Mouse (Mus musculus): ENCODE results near the gene Csf3r. TPM values are rescaled to one million over a fixed set of nuclear protein-coding genes. Genes with fewer than 3 reads are reported as not detected.

Csf3r gene
- polyA plus RNA-seq, 1 experiment = 42.3 TPM

DNA sequence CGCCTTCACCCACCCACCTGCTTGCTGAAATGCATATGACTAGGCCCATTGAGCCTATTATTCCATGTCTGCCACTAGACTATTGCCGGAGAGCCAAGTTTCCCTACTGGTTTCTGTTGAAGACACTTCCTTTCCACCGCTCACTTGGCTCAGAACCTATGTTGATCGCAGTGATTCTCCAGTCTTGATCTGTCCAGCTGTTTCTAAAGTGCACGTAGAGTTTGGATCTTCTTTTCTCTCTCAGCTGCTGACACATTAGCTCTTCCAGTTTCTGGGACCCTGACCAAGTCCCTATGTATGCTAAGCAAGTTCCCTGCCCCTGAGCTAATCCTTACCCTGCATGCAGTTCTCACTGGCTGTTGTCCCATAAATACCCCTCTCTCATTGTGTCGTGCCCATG is 53.5 kb downstream of the Csf3r start:
- TF ChIP-seq FLI1 (IDR thresholded peaks at IDR 0.05; ENCODE audit: low read length) (no peak), GATA1 (IDR thresholded peaks at IDR 0.05; ENCODE audit: borderline replicate concordance, low read length) (no peak)

DNA sequence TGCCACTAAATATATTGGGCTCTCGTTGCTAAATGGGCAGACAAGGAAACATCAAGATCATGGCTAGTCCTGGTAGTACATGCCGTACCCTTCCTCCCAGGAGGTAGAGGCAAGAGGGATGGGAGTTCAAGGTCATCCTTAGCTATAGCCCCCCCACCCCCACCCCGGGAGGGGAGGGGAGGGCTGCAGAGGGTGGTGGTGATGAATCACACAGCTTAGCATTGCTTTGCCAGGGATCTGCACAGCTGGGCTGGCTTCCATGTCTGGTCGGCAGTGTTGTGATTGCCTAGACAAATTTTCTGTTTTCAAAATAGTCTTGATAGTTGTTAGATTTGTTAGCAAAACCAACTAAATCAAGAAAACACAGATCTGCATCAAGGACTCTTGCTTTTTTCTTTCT is 54.9 kb downstream of the Csf3r start:
- peaks cover 30% of the 10 kb centered on the region for H3K27me3 ChIP-seq (replicated peaks)
- peaks cover 18% of the 10 kb centered on the region for H3K4me1 ChIP-seq
- H3K36me3 ChIP-seq (replicated peaks; ENCODE audit: low read length) = no peaks in the 10 kb centered on the region
- peaks cover 15% of the 10 kb centered on the region for H3K9me3 ChIP-seq
- H3K4me3 ChIP-seq (replicated peaks) = no peak overlapping the region
- TF ChIP-seq GATA1 (IDR thresholded peaks at IDR 0.05; ENCODE audit: borderline replicate concordance, low read length) (no peak), FLI1 (IDR thresholded peaks at IDR 0.05; ENCODE audit: low read length) (no peak)

More for the DNA sequence above, 53.5 kb downstream of the Csf3r start:
- Histone ChIP-seq H3K4me3 (replicated peaks) (no peak overlapping the region), H3K4me1 (peaks cover 4% of the 10 kb centered on the region), H3K9me3 (peaks cover 15% of the 10 kb centered on the region), H3K36me3 (replicated peaks; ENCODE audit: low read length) (no peaks in the 10 kb centered on the region), H3K27me3 (replicated peaks) (peaks cover 39% of the 10 kb centered on the region)

DNA sequence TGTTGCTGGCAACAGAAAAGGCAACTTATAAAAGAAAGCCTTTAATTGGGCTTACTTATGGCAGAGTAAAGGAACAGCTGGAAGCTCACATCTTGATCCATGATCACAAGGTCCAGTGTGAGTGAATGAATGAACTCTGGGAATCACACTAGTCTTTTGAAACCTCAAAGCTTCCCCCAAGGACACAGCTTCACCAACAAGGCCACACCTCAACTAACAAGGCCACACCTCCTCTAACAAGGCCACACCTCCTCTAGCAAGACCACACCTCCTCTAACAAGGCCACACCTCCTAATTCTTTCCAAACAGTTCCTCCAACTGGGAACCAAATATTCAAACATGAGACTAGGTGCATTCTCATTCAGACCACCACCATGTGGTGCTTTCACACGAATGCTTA is 57.3 kb downstream of the Csf3r start:
- Histone ChIP-seq H3K9me3 (peaks cover 8% of the 10 kb centered on the region), H3K27me3 (replicated peaks) (peaks cover 19% of the 10 kb centered on the region), H3K4me3 (replicated peaks) (no peak overlapping the region), H3K36me3 (replicated peaks; ENCODE audit: low read length) (no peaks in the 10 kb centered on the region), H3K4me1 (peaks cover 24% of the 10 kb centered on the region)
- TF ChIP-seq GATA1 (IDR thresholded peaks at IDR 0.05; ENCODE audit: borderline replicate concordance, low read length) = no peak
- no peak for TF ChIP-seq FLI1 (IDR thresholded peaks at IDR 0.05; ENCODE audit: low read length)

DNA sequence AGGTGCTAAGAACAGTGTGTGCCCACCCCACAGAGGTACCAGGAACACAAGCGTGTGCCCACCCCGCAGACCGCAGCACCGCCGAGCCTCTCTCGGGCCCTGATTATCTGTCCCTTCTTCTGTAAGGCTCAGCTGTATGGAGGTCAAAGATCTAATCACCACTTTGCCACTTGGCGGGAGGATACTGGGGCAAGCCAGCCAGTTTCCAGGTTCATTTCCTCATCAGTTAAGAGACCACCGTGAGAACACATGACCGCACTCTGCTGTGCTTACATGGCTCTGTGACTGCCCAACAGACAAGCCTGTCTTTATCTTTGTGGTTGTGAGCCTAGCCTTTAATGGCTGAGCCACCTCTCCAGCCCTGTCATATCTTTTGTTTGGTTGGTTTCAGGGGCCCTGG is 58.7 kb downstream of the Csf3r start:
- no peak for TF ChIP-seq FLI1 (IDR thresholded peaks at IDR 0.05; ENCODE audit: low read length)
- TF ChIP-seq GATA1 (IDR thresholded peaks at IDR 0.05; ENCODE audit: borderline replicate concordance, low read length) = no peak
- no peaks in the 10 kb centered on the region for H3K36me3 ChIP-seq (replicated peaks; ENCODE audit: low read length)
- no peak overlapping the region for H3K4me3 ChIP-seq (replicated peaks)
- peaks cover 8% of the 10 kb centered on the region for H3K27me3 ChIP-seq (replicated peaks)
- peaks cover 37% of the 10 kb centered on the region for H3K4me1 ChIP-seq
- peaks cover 8% of the 10 kb centered on the region for H3K9me3 ChIP-seq

DNA sequence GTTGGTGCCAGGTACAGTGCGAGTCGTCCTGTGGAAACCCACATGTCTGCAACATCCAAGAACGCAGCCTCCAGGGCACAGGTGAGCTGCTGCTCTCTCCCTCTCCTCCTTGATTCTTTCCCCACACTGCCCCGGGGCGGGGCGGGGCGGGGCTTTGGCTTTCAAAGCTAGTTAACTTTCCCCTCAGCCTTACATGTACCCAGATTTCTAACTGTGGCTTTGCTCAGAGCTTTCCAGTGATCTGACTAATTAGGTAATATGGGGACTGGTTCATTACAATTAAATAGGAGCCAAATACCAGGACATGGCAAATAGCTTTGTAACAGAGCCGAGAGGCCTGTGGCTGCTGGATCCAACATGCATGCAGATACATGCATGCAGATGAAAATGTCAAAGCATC is 60.0 kb downstream of the Csf3r start:
- H3K27me3 ChIP-seq (replicated peaks) = peaks cover 2% of the 10 kb centered on the region
- peaks cover 8% of the 10 kb centered on the region for H3K9me3 ChIP-seq
- H3K36me3 ChIP-seq (replicated peaks; ENCODE audit: low read length) = no peaks in the 10 kb centered on the region
- no peak for TF ChIP-seq GATA1 (IDR thresholded peaks at IDR 0.05; ENCODE audit: borderline replicate concordance, low read length)
- no peak for TF ChIP-seq FLI1 (IDR thresholded peaks at IDR 0.05; ENCODE audit: low read length)
- H3K4me1 ChIP-seq = peaks cover 40% of the 10 kb centered on the region
- H3K4me3 ChIP-seq (replicated peaks) = no peak overlapping the region

DNA sequence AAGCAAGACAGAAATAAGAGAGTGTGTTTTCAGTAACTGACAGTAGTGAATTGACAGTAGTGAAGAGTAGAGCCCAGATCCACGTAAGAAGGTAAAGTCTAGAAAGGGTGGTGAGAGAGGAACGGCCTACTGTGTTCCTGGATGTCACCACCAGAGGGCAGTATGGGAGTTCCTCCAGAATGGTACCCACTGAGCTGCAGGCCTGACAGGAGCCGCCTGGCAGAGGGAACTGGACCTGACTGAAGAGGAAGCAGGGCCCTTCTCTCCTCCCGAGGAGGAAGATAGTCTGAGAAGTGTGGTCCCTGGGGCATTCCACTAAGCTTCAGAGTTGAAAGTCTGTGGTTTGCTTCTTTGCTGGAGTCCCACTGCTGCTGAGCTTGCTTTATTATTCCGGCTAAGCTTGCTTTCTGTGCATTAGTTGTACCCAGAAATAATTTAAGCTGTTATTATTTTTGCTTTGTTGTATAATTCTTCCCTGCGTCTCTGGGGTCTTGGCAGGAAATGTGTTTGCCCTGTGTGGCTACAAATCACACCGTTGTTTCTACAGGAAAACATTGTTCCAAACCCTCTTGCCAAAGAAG is 61.7 kb downstream of the Csf3r start:
- TF ChIP-seq GATA1 (IDR thresholded peaks at IDR 0.05; ENCODE audit: borderline replicate concordance, low read length) (no peak), FLI1 (IDR thresholded peaks at IDR 0.05; ENCODE audit: low read length) (no peak)
- H3K36me3 ChIP-seq (replicated peaks; ENCODE audit: low read length) = no peaks in the 10 kb centered on the region
- no peaks in the 10 kb centered on the region for H3K27me3 ChIP-seq (replicated peaks)
- peaks cover 8% of the 10 kb centered on the region for H3K9me3 ChIP-seq
- peaks cover 48% of the 10 kb centered on the region for H3K4me1 ChIP-seq
- no peak overlapping the region for H3K4me3 ChIP-seq (replicated peaks)

DNA sequence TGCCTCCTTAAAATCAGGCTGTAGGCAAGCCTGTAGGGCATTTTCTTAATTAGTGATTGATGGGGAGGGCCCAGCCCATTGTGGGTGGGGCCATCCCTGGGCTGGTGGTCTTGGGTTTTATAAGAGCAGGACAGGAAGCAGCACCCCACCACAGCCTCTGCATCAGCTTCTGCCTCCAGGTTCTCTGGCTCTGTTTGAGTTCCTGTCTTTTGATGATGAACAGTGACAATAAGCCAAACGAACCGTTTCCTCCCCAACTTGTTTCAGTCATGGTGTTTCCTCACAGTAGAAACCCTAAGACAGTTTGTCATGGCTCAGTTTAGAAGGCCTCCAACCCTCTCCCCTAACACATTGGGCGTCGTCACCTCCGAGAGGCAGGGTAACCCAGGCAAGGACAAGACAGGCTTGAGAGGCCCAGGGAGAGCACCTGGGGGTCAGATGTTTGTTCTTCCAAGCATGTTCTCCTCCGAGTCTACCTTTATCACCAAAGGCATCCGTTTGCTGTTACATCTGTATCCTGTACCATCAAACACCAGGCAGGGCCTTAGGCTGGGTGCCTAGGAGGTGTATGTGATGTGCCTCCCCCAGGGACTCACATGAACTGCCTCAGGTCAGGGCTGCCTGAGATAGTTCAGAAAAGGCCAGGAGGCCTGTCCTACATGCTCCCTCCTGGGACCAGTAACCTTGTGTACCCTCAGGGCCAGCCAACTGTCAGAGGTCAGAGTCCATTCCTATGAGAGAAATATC is 65.9 kb downstream of the Csf3r start:
- H3K27me3 ChIP-seq (replicated peaks) = no peaks in the 10 kb centered on the region
- H3K36me3 ChIP-seq (replicated peaks; ENCODE audit: low read length) = no peaks in the 10 kb centered on the region
- no peak for TF ChIP-seq GATA1 (IDR thresholded peaks at IDR 0.05; ENCODE audit: borderline replicate concordance, low read length)
- TF ChIP-seq FLI1 (IDR thresholded peaks at IDR 0.05; ENCODE audit: low read length) = no peak
- H3K4me1 ChIP-seq = peaks cover 52% of the 10 kb centered on the region
- no peaks in the 10 kb centered on the region for H3K9me3 ChIP-seq
- no peak overlapping the region for H3K4me3 ChIP-seq (replicated peaks)

DNA sequence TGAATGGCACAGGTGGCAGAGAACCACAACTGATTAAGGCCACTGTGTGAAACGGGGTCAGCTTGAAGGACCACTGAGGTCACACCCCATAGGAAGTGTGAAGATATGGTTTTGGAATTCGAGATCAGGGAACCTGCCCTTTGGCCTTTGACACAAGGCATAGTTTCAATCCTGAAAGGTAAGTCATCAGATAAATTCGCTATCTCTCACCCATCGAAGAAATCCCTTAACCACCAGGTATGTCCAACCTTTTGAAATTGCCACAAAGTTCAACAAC is 66.4 kb downstream of the Csf3r start:
- Histone ChIP-seq H3K4me1 (peaks cover 51% of the 10 kb centered on the region), H3K27me3 (replicated peaks) (no peaks in the 10 kb centered on the region), H3K36me3 (replicated peaks; ENCODE audit: low read length) (no peaks in the 10 kb centered on the region), H3K9me3 (no peaks in the 10 kb centered on the region), H3K4me3 (replicated peaks) (no peak overlapping the region)
- TF ChIP-seq GATA1 (IDR thresholded peaks at IDR 0.05; ENCODE audit: borderline replicate concordance, low read length) (no peak), FLI1 (IDR thresholded peaks at IDR 0.05; ENCODE audit: low read length) (no peak)

DNA sequence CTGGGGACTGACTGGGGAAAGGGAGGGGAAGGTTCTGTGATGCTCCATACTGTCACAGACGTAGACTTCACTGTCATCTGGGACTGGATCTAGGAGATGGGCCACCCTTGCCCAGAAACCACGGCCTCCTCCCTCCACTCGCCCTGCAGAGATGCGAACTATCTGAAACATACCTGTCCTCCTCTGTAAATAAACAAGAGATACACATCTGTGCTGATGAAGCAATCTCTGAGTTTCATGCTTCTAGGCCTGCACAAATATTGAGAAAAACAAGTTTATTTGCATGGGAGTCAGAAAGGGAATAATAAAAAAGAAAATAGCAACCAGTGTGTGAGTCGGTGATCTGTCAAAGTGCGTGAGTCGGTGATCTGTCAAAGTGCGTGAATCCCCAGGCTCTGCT is 67.5 kb downstream of the Csf3r start:
- no peak overlapping the region for H3K4me3 ChIP-seq (replicated peaks)
- no peak for TF ChIP-seq FLI1 (IDR thresholded peaks at IDR 0.05; ENCODE audit: low read length)
- TF ChIP-seq GATA1 (IDR thresholded peaks at IDR 0.05; ENCODE audit: borderline replicate concordance, low read length) = no peak
- H3K36me3 ChIP-seq (replicated peaks; ENCODE audit: low read length) = no peaks in the 10 kb centered on the region
- H3K27me3 ChIP-seq (replicated peaks) = no peaks in the 10 kb centered on the region
- H3K4me1 ChIP-seq = peaks cover 44% of the 10 kb centered on the region
- no peaks in the 10 kb centered on the region for H3K9me3 ChIP-seq

Other genes with a start within 250 kb of the Csf3r start
- gene Mrps15, start 22.4 kb downstream of the Csf3r start, polyA plus RNA-seq (2012; ENCODE audit: insufficient read depth, low replicate concordance) = 107 and 153 TPM in 2 replicates
- gene Oscp1, start 34.0 kb downstream of the Csf3r start, polyA plus RNA-seq (2012; ENCODE audit: insufficient read depth, low replicate concordance) = not detected in 2 replicates
- gene Lsm10, start 72.1 kb downstream of the Csf3r start, polyA plus RNA-seq (2012; ENCODE audit: insufficient read depth, low replicate concordance) = 9.2 and 19.0 TPM in 2 replicates
- gene Stk40, start 79.4 kb downstream of the Csf3r start, polyA plus RNA-seq (2012; ENCODE audit: insufficient read depth, low replicate concordance) = 99.5 and 105 TPM in 2 replicates
- gene Eva1b, start 123.2 kb downstream of the Csf3r start, polyA plus RNA-seq (2012; ENCODE audit: insufficient read depth, low replicate concordance) = 18.4 and 56.4 TPM in 2 replicates
- 0.16 and 1.2 TPM in 2 replicates for gene Sh3d21, start 138.9 kb downstream of the Csf3r start, polyA plus RNA-seq (2012; ENCODE audit: insufficient read depth, low replicate concordance)
- 40.8 and 101 TPM in 2 replicates for gene Thrap3, start 178.2 kb downstream of the Csf3r start, polyA plus RNA-seq (2012; ENCODE audit: insufficient read depth, low replicate concordance)
- 90.9 and 105 TPM in 2 replicates for gene Map7d1, start 231.8 kb downstream of the Csf3r start, polyA plus RNA-seq (2012; ENCODE audit: insufficient read depth, low replicate concordance)
- 4.8 and 29.6 TPM in 2 replicates for gene Trappc3, start 237.8 kb downstream of the Csf3r start, polyA plus RNA-seq (2012; ENCODE audit: insufficient read depth, low replicate concordance)

Data from megakaryocyte, embryonic 14.5 days (primary cell).